Mouse (Mus musculus) cerebellum, adult 11-12 months (tissue): ENCODE results near the gene Olfr213.
"Not testable (repeated sequence)": the region's sequence is repeated elsewhere in the genome, so short reads cannot be mapped to it uniquely, and the experiment has no call there.

Experiments
- DNase-seq: peaks from one replicate; pipeline ENCODE4 v3.0.0; 2022

Olfr213 gene

DNA sequence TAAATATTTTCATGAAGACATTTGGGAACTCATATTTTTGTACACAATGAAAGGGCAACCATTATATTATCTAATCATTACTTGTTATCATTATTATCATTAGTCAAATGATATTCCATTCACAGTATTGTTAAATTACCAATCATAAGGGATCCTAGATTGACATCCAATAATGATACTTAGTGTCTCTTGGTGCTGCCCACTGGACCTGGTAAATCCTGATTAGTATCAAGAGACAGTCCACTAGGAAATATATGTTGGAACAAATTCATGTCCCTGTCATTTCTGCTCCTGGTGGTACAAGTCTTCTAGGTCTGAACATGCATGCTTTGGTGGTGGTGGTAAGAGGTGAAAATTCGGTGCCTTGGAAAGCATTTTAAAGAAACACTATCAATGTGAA is at the start of gene Olfr213:
Olfr213 (plus strand) TSS at position 301 of the 400 bp plus-strand sequence.
- DNase-seq, result no peak

- peak; percentile 3 for DNase-seq
These were observed 49.5 kb upstream of the Olfr213 start, which contains the start of gene Olfr211 for GRCm38 (mm10) chr6:116488791-116489190. Gene Olfr211, plus strand, starts transcription at chr6:116489091.

DNA sequence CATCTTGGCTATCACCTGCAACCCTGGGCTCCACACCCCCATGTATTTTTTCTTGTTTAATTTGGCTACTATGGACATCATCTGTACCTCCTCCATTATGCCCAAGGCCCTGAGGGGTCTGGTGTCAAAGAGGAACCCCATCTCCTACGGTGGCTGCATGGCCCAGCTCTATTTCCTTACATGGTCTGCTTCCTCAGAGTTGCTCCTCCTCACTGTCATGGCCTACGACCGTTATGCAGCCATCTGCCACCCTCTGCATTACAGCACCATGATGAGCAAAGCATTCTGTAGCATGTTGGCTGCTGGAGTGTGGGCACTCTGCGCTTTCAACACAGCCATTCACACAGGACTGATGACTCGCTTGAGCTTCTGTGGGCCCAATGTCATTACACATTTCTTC is 44.5 kb upstream of the Olfr213 start:
- DNase-seq, result no peak

GRCm38 (mm10) chr6:116495960-116496359 is 42.3 kb upstream of the Olfr213 start:
- DNase-seq, result no peak

GRCm38 (mm10) chr6:116506302-116507003 is 31.8 kb upstream of the Olfr213 start, which contains the start of gene Olfr212:
Gene Olfr212, plus strand, starts transcription at chr6:116506516.
- not testable (repeated sequence) for DNase-seq

DNA sequence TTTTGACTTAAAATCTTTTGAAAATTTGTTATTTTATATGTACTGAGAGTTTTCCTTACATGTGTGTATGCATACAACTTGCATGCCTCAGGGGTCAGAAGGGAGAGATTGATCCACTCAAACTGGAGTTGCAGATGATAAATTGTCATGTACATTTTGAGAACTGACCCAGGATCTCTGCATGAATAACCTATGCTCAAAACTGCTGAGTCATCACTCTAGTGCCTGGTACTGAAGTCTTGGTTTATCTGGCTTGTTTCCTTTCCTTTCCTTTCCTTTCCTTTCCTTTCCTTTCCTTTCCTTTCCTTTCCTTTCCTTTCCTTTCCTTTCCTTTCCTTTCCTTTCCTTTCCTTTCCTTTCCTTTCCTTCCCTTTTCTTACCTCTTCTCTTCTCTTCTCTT is 23.4 kb upstream of the Olfr213 start:
- DNase-seq, result no peak

DNA sequence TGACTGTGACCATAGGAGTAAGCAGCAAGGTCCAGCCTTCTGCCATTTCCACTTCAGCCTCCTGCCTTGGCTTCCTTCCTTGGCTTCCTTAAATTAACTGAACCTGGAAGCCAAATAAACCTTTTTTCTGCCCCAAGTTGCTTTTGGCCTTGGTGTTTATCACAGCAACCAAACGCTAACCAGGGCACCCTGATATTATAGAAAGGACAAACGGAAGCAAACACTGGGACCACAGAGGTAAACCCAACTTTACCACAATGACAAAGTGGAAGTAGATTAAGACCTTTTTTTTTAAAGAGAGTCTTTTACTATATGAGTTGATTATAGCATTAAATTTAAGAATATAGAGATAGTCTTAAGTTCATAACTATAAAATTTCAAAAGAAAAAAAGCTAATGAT is 4.2 kb downstream of the Olfr213 start:
- no peak for DNase-seq

GRCm38 (mm10) chr6:116550841-116551240 is 12.6 kb downstream of the Olfr213 start, which contains the start of gene Gm5580:
Gene Gm5580, plus strand, starts transcription at chr6:116551141.
- not testable (repeated sequence) for DNase-seq

DNA sequence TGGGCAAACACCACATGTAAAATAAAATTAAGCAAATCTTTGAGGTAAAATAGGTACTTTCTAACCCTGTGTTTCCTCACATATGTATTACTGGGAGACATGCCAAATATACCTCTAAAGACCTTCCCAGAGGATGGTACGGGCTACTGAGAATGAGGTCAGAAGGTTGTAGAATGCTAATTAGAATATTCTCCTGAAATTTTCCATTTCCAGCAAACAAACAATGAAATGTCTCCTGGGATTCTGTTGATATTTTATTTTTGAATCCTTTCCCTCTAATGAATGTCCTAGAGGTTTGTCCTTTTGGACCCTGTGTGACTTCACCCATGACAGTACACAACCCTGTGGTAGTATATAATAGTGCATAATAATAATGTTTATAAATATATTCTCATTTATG is 15.7 kb downstream of the Olfr213 start, which contains the start of gene Olfr214:
Olfr214 (plus strand) TSS at position 301 of the 400 bp plus-strand sequence.
- no peak for DNase-seq

DNA sequence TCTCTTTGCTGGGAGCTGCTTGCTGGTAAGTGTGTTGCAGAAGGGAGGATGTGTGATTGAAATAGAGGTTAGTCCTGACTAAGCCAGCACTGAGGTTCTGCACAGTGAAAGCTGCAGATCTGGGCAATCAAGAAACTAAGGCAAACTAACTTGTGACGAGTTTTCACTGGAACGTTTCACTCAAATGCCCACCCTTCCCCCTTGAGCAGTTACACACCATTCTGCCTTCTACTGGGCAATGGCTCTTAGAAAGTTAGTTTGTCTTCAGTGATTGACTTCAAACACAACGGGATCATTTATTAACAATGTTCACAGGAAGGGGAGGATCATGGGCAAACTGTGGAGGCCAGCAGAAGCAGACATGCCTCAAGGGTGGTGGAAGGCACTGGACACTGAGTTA is 16.7 kb downstream of the Olfr213 start:
- DNase-seq, result no peak

DNA sequence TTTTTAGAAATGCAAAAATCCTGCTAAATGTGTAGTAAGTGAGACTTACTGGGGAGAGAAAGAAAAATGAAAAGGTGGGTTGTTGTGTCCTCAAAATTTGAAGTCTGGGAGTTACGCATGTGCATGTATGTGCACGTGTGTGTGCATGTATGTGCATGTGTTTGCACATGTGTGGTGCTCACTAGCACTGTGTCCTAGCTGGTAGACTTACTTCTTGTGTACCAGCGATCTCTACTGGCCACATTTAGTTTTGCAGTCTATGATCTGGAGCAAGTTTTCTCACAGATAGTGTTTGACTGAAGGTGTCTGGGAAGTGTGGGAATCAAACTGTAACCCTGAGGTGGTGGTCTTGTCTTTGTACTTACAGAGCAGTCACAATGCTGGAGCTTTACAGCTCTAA is 31.6 kb downstream of the Olfr213 start:
- DNase-seq, result peak; percentile 7

DNA sequence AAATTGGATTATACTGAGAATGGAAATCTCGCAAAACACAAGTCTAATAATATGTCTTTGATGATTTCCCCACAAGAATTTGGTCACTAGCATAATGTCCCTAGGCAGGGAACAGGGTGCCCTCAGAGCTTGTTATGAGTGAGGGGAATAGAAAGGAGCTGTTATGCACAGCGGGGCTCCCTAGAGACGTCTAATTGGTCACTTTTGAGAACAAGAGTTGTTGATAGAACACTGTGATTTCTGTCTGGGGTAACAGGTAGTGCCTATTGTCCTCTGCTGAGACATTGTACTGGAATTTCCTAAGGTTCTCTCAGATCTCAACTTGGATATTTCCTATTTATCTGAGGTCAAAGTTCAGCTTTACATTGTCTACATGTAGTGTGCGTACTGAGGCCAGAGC is 45.8 kb downstream of the Olfr213 start, which contains the start of gene Olfr215:
Olfr215 (minus strand) TSS at position 101 of the 400 bp plus-strand sequence.
- no peak for DNase-seq
